Mouse (Mus musculus) brain, embryonic 18.5 days (tissue): ENCODE measurements at regions not wholly inside any gene's neighbourhood (a gene's known extent, or its start where the extent isn't known, plus 50 kb on each side); places are given as distances from the start of the nearest gene placed in this dataset.
"Not testable (repeated sequence)": the region's sequence is repeated elsewhere in the genome, so short reads cannot be mapped to it uniquely, and the experiment has no call there.

Experiments
- DNase-seq: peaks from one replicate; pipeline ENCODE4 v3.0.0-alpha.2; 2012; ENCODE audit warnings: low read depth, low spot score

- no peak for DNase-seq
Observed at GRCm38 (mm10) chr8:8847579-8847978, 157.3 kb upstream of the Arglu1 start.

- no peak for DNase-seq
Observed at GRCm38 (mm10) chr8:8842326-8842725, 152.0 kb upstream of the Arglu1 start.

- not testable (repeated sequence) for DNase-seq
Observed at GRCm38 (mm10) chr8:8836166-8836565, 145.8 kb upstream of the Arglu1 start.

- DNase-seq = no peak
Observed at GRCm38 (mm10) chr8:8831306-8831705, 141.0 kb upstream of the Arglu1 start.

GRCm38 (mm10) chr8:8829230-8829629 is 138.9 kb upstream of the Arglu1 start:
- no peak for DNase-seq

- DNase-seq = no peak
Observed at GRCm38 (mm10) chr8:8827555-8827954, 137.2 kb upstream of the Arglu1 start.

- no peak for DNase-seq
Observed at GRCm38 (mm10) chr8:8826801-8827200, 136.5 kb upstream of the Arglu1 start.

GRCm38 (mm10) chr8:8824886-8825285 is 134.6 kb upstream of the Arglu1 start:
- no peak for DNase-seq

GRCm38 (mm10) chr8:8821119-8821518 is 130.8 kb upstream of the Arglu1 start:
- DNase-seq = no peak

GRCm38 (mm10) chr8:8820614-8821013 is 130.3 kb upstream of the Arglu1 start:
- no peak for DNase-seq

GRCm38 (mm10) chr8:8819233-8819931 is 129.1 kb upstream of the Arglu1 start:
- no peak for DNase-seq

- no peak for DNase-seq
Observed at GRCm38 (mm10) chr8:8812807-8813167, 122.5 kb upstream of the Arglu1 start.

- no peak for DNase-seq
Observed at GRCm38 (mm10) chr8:8812051-8812806, 121.9 kb upstream of the Arglu1 start.

GRCm38 (mm10) chr8:8810928-8811327 is 120.6 kb upstream of the Arglu1 start:
- no peak for DNase-seq

- DNase-seq = no peak
Observed at GRCm38 (mm10) chr8:8809835-8810439, 119.6 kb upstream of the Arglu1 start.

GRCm38 (mm10) chr8:8809349-8809748 is 119.0 kb upstream of the Arglu1 start:
- DNase-seq = no peak

GRCm38 (mm10) chr8:8802761-8803340 is 112.5 kb upstream of the Arglu1 start:
- peak; percentile 51 for DNase-seq

- DNase-seq = peak; percentile 14
Observed at GRCm38 (mm10) chr8:8802317-8802716, 112.0 kb upstream of the Arglu1 start.

- no peak for DNase-seq
Observed at GRCm38 (mm10) chr8:8801578-8801977, 111.3 kb upstream of the Arglu1 start.

GRCm38 (mm10) chr8:8797521-8797920 is 107.2 kb upstream of the Arglu1 start:
- no peak for DNase-seq

GRCm38 (mm10) chr8:8796951-8797350 is 106.6 kb upstream of the Arglu1 start:
- no peak for DNase-seq

GRCm38 (mm10) chr8:8794711-8795110 is 104.4 kb upstream of the Arglu1 start:
- DNase-seq = no peak
